Mouse (Mus musculus): Measurements from ENCODE around the gene Arhgef26. TPM values are rescaled to one million over a fixed set of nuclear protein-coding genes. Genes with fewer than 3 reads are reported as not detected.

Gene Arhgef26
- polyA plus RNA-seq, 1 experiment = 0.83 TPM

Other genes starting within 250 kb of the Arhgef26 start
- gene Dhx36, start 168.7 kb downstream of the Arhgef26 start, polyA plus RNA-seq (2012; ENCODE audit: insufficient read depth, insufficient read length, missing spikeins) = 15.2 and 17.4 TPM in 2 replicates

All from brown adipose tissue, adult 24 weeks (tissue).